9 mouse cellular contexts compared by ENCODE assay signal in genomic region chr1:189887518-189887917, GRCm38 (mm10). TPM values are rescaled to one million over a fixed set of nuclear protein-coding genes. Genes with fewer than 3 reads are reported as not detected.
DNase-seq lines count a peak whose midpoint lies in the region; ATAC-seq and TF ChIP-seq lines count a peak whose summit lies in the region.
"Had no signal": no experiment of that assay in that cellular context is flagged by ENCODE, and none has a peak within 500 bp of the region (broad histone marks: within the 10 kb centered on the region; RNA-seq: fewer than 3 reads in every experiment).

No protein-coding gene starts in this region.

- H3K36me3 ChIP-seq in forebrain, postnatal 0 days (ENCODE audit: insufficient read depth) = peaks cover 19% of the 10 kb centered on the region
- no peaks in the 10 kb centered on the region for H3K36me3 ChIP-seq in hindbrain, embryonic 14.5 days (replicated peaks; ENCODE audit: control insufficient read depth, insufficient read depth)
- H3K36me3 ChIP-seq in midbrain, embryonic 10.5 days = peaks cover 9% of the 10 kb centered on the region
- H3K36me3 ChIP-seq: G1E had no signal

- TF ChIP-seq CTCF in forebrain, postnatal 0 days (IDR thresholded peaks at IDR 0.05; ENCODE audit: low read depth) = peak; percentile 93

- no peak overlapping the region for H3K27ac ChIP-seq in forebrain, postnatal 0 days (ENCODE audit: low read depth, low read length)
- no peak overlapping the region for H3K27ac ChIP-seq in hindbrain, embryonic 14.5 days
- H3K27ac ChIP-seq in midbrain, embryonic 10.5 days (replicated peaks) = 0 out of 2 replicates have a peak overlapping the region, but pooled peaks have one; percentile 42

- no peak overlapping the region for H3K4me3 ChIP-seq in forebrain, postnatal 0 days (ENCODE audit: low read depth, low read length)
- H3K4me3 ChIP-seq in hindbrain, embryonic 14.5 days (replicated peaks; ENCODE audit: low read length) = no peak overlapping the region
- H3K4me3 ChIP-seq in midbrain, embryonic 10.5 days = no peak overlapping the region

- ATAC-seq in forebrain, postnatal 0 days = peak; percentile 83
- peak; percentile 80 for ATAC-seq in hindbrain, embryonic 14.5 days (ENCODE audit: low FRiP score)

- DNase-seq in layer of hippocampus, adult 11-12 months (ENCODE audit: low spot score) = peak; percentile 58
- DNase-seq in layer of hippocampus, adult 9-11 months = no peak
- peak; percentile 74 to 82 for DNase-seq in cerebellum, adult 18-20 months
- DNase-seq in forebrain, postnatal 0 days = peak; percentile 76
- DNase-seq in hindbrain, embryonic 14.5 days (ENCODE audit: low spot score) = peak; percentile 80
- DNase-seq in left cerebral cortex, postnatal 10 days (ENCODE audit: extremely low spot score in 1 of 2, low spot score in 2 of 2) = peak; percentile 41 to 61
- peak; percentile 72 for DNase-seq in midbrain, embryonic 10.5 days (ENCODE audit: low spot score)
- DNase-seq in spleen, adult 12 weeks (ENCODE audit: low spot score) = peak; percentile 28

- H3K4me1 ChIP-seq in forebrain, postnatal 0 days (ENCODE audit: insufficient read depth) = no peaks in the 10 kb centered on the region
- peaks cover 4% of the 10 kb centered on the region; the same call in 1 of the 2 replicates for H3K4me1 ChIP-seq in hindbrain, embryonic 14.5 days (replicated peaks; ENCODE audit: control insufficient read depth, insufficient read depth, low read length)
- peaks cover 39% of the 10 kb centered on the region for H3K4me1 ChIP-seq in midbrain, embryonic 10.5 days

- no peaks in the 10 kb centered on the region for H3K9me3 ChIP-seq in forebrain, postnatal 0 days (ENCODE audit: low read length)
- no peaks in the 10 kb centered on the region for H3K9me3 ChIP-seq in hindbrain, embryonic 14.5 days (ENCODE audit: control insufficient read depth, low read length)
- H3K9me3 ChIP-seq in midbrain, embryonic 10.5 days (replicated peaks) = no peaks in the 10 kb centered on the region

- H3K4me2 ChIP-seq in forebrain, postnatal 0 days (ENCODE audit: low read depth) = no peak overlapping the region
- H3K4me2 ChIP-seq in hindbrain, embryonic 14.5 days (replicated peaks) = no peak overlapping the region

- no peak overlapping the region for H3K9ac ChIP-seq in forebrain, postnatal 0 days
- H3K9ac ChIP-seq in hindbrain, embryonic 14.5 days = no peak overlapping the region

- WGBS in forebrain, postnatal 0 days = 27% methylated on average over 7 of the region's 7 CpGs
- WGBS in hindbrain, embryonic 14.5 days = 36% methylated on average over 7 of the region's 7 CpGs
- 40% methylated on average over 7 of the region's 7 CpGs for WGBS in midbrain, embryonic 10.5 days

- intact Hi-C loops in left cerebral cortex, postnatal 10 days (cut with DNase I) = loop anchor here (2.0 to 5.0 kb wide), 2 partner anchors 35 to 85 kb away; partner anchors contain the start of gene Smyd2

- H3K27me3 ChIP-seq in forebrain, postnatal 0 days (ENCODE audit: insufficient read depth, low read length) = no peaks in the 10 kb centered on the region
- H3K27me3 ChIP-seq in hindbrain, embryonic 14.5 days (ENCODE audit: control insufficient read depth, insufficient read depth, low read length) = no peaks in the 10 kb centered on the region
- no peaks in the 10 kb centered on the region for H3K27me3 ChIP-seq in midbrain, embryonic 10.5 days (ENCODE audit: low read depth, poor library complexity, severe bottlenecking)

RNA-seq across cellular contexts. Expression of gene Smyd2, which starts 34.6 kb away (rescaled TPM):
- total RNA-seq in forebrain, postnatal 0 days (2014; rRNA removed) = 75.9 and 87.2 TPM in 2 replicates
- 109 and 116 TPM in 2 replicates for polyA plus RNA-seq in forebrain, postnatal 0 days (2015; fragmentation: Nextera tagmentation; extraction: Ambion mirVana)
- 73.9 and 84.4 TPM in 2 replicates for polyA plus RNA-seq in hindbrain, embryonic 14.5 days (2014; fragmentation: Nextera tagmentation; extraction: Ambion mirVana)
- 100 to 1,000 TPM; 127 to 133 TPM for total RNA-seq in left cerebral cortex, postnatal 10 days (2021)
- 62.7 and 68.3 TPM in 2 replicates for polyA plus RNA-seq in midbrain, embryonic 10.5 days (2016; fragmentation: Nextera tagmentation; extraction: Ambion mirVana)
- total RNA-seq: G1E had no signal
- polyA plus RNA-seq: G1E had no signal
